Mouse (Mus musculus) liver, adult 2 months (tissue): ENCODE measurements around the gene Maff.

Source experiments
- CTCF ChIP-seq: fragments of 200-500 bp; IDR thresholded peaks from 2 replicates; pipeline ENCODE4 v1.5.1; 2011; ENCODE audit warnings: low read depth, low read length, control low read depth
- POLR2A ChIP-seq: fragments of 200-500 bp; IDR thresholded peaks from 2 replicates; pipeline ENCODE4 v1.6.1; 2011; ENCODE audit warnings: low read length, control low read depth; ENCODE audit not compliant: insufficient read depth; ENCODE audit errors: extremely low read depth

DNA sequence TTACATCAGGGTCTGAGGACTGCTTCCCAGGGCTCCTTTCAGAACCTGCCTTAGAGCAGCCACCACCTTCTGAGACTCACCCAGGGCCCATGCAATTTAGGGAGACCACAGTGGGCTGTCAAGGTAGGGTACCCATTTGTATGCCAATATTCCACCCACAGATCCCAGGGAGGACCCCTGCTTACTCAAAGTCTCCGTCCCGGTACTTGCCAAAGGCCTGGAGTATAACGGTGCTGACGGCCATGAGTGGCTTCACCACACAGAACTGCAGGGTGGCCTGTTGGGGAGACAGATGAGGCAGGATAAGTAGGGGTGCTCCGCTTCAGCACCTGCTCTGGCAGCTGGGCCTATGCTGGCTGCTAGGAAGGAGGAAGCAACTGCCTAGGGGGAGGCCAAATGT is 20.0 kb downstream of the Maff start:
- no peak for TF ChIP-seq POLR2A
- no peak for TF ChIP-seq CTCF
